Mouse (Mus musculus): ENCODE data around the gene Ccdc175. TPM values are rescaled to one million over a fixed set of nuclear protein-coding genes. Genes with fewer than 3 reads are reported as not detected.
A peak's percentile ranks its signal among the peaks of the same experiment; 100 is the strongest.

The Ccdc175 gene
- not detected for total RNA-seq (2021)
- long read RNA-seq, experiment 1 = 0 reads
- long read RNA-seq, experiment 2 = 0 reads

- intact Hi-C loops (cut with DNase I; ENCODE audit: low total_unique reads) = no loop called here
- DNase-seq = no peak
These were observed at the start of gene Ccdc175 for GRCm38 (mm10) chr12:72184929-72185328. TSS of gene Ccdc175 (minus strand) at chr12:72185029.

- intact Hi-C loops (cut with DNase I; ENCODE audit: low total_unique reads) = loop anchor here (10.0 kb wide), 1 partner anchor 129 kb away; no protein-coding TSS in a partner anchor
- no peak for DNase-seq
These were observed 49.3 kb upstream of the Ccdc175 start for GRCm38 (mm10) chr12:72234151-72234550.

- DNase-seq = no peak
- intact Hi-C loops (cut with DNase I; ENCODE audit: low total_unique reads) = loop anchor here (10.0 kb wide), 1 partner anchor 128 kb away; no protein-coding TSS in a partner anchor
These were observed 48.3 kb upstream of the Ccdc175 start for GRCm38 (mm10) chr12:72232826-72233790.

GRCm38 (mm10) chr12:72232176-72232575 lies 47.3 kb upstream of the Ccdc175 start:
- intact Hi-C loops (cut with DNase I; ENCODE audit: low total_unique reads) = loop anchor here (10.0 kb wide), 1 partner anchor 127 kb away; no protein-coding TSS in a partner anchor
- no peak for DNase-seq

GRCm38 (mm10) chr12:72229451-72230196 lies 44.8 kb upstream of the Ccdc175 start:
- DNase-seq = no peak
- intact Hi-C loops (cut with DNase I; ENCODE audit: low total_unique reads) = loop anchor here (10.0 kb wide), 1 partner anchor 125 kb away; no protein-coding TSS in a partner anchor

GRCm38 (mm10) chr12:72227731-72228130 lies 42.9 kb upstream of the Ccdc175 start:
- DNase-seq = no peak
- intact Hi-C loops (cut with DNase I; ENCODE audit: low total_unique reads) = no loop called here

GRCm38 (mm10) chr12:72225371-72225770 lies 40.5 kb upstream of the Ccdc175 start:
- DNase-seq = no peak
- intact Hi-C loops (cut with DNase I; ENCODE audit: low total_unique reads) = no loop called here

- no peak for DNase-seq
- intact Hi-C loops (cut with DNase I; ENCODE audit: low total_unique reads) = no loop called here
These were observed 38.8 kb upstream of the Ccdc175 start for GRCm38 (mm10) chr12:72223557-72224102.

- DNase-seq = no peak
These were observed 28.7 kb upstream of the Ccdc175 start for GRCm38 (mm10) chr12:72213554-72213953.

GRCm38 (mm10) chr12:72200828-72201227 lies 16.0 kb upstream of the Ccdc175 start:
- intact Hi-C loops (cut with DNase I; ENCODE audit: low total_unique reads) = no loop called here
- DNase-seq = no peak

More at GRCm38 (mm10) chr12:72213554-72213953, 28.7 kb upstream of the Ccdc175 start:
- intact Hi-C loops (cut with DNase I; ENCODE audit: low total_unique reads) = no loop called here

GRCm38 (mm10) chr12:72197925-72198486 lies 13.2 kb upstream of the Ccdc175 start:
- DNase-seq = peak; percentile 12
- intact Hi-C loops (cut with DNase I; ENCODE audit: low total_unique reads) = no loop called here

- DNase-seq = no peak
- intact Hi-C loops (cut with DNase I; ENCODE audit: low total_unique reads) = no loop called here
These were observed 12.6 kb upstream of the Ccdc175 start for GRCm38 (mm10) chr12:72197434-72197833.

GRCm38 (mm10) chr12:72179561-72179960 lies 5.3 kb downstream of the Ccdc175 start:
- intact Hi-C loops (cut with DNase I; ENCODE audit: low total_unique reads) = no loop called here
- DNase-seq = no peak

GRCm38 (mm10) chr12:72178322-72178721 lies 6.5 kb downstream of the Ccdc175 start:
- intact Hi-C loops (cut with DNase I; ENCODE audit: low total_unique reads) = no loop called here
- DNase-seq = no peak

- intact Hi-C loops (cut with DNase I; ENCODE audit: low total_unique reads) = no loop called here
- no peak for DNase-seq
These were observed 26.4 kb downstream of the Ccdc175 start for GRCm38 (mm10) chr12:72158421-72158820.

GRCm38 (mm10) chr12:72150786-72151185 lies 34.0 kb downstream of the Ccdc175 start:
- DNase-seq = no peak
- intact Hi-C loops (cut with DNase I; ENCODE audit: low total_unique reads) = no loop called here

- intact Hi-C loops (cut with DNase I; ENCODE audit: low total_unique reads) = no loop called here
- no peak for DNase-seq
These were observed 55.6 kb downstream of the Ccdc175 start for GRCm38 (mm10) chr12:72129203-72129602.

- no peak for DNase-seq
These were observed 69.0 kb downstream of the Ccdc175 start for GRCm38 (mm10) chr12:72115686-72116345.

GRCm38 (mm10) chr12:72115126-72115525 lies 69.7 kb downstream of the Ccdc175 start:
- no peak for DNase-seq
- intact Hi-C loops (cut with DNase I; ENCODE audit: low total_unique reads) = no loop called here

More at GRCm38 (mm10) chr12:72115686-72116345, 69.0 kb downstream of the Ccdc175 start:
- intact Hi-C loops (cut with DNase I; ENCODE audit: low total_unique reads) = no loop called here

All from gastrocnemius, postnatal 14 days (tissue).